Mouse (Mus musculus) embryonic fibroblast, embryonic 13.5 days (primary cell): ENCODE results near the gene Actg1.

ENCODE experiments used
- CTCF ChIP-seq: IDR thresholded peaks from 2 replicates; pipeline ENCODE4 v1.5.1; 2011; ENCODE audit warnings: mild to moderate bottlenecking, control low read depth, low read length, moderate library complexity, borderline replicate concordance; ENCODE audit not compliant: insufficient read depth
- POLR2A ChIP-seq: IDR thresholded peaks from 2 replicates; pipeline ENCODE4 v1.6.1; 2011; ENCODE audit warnings: low read depth, mild to moderate bottlenecking, control low read depth, low read length, moderate library complexity

DNA sequence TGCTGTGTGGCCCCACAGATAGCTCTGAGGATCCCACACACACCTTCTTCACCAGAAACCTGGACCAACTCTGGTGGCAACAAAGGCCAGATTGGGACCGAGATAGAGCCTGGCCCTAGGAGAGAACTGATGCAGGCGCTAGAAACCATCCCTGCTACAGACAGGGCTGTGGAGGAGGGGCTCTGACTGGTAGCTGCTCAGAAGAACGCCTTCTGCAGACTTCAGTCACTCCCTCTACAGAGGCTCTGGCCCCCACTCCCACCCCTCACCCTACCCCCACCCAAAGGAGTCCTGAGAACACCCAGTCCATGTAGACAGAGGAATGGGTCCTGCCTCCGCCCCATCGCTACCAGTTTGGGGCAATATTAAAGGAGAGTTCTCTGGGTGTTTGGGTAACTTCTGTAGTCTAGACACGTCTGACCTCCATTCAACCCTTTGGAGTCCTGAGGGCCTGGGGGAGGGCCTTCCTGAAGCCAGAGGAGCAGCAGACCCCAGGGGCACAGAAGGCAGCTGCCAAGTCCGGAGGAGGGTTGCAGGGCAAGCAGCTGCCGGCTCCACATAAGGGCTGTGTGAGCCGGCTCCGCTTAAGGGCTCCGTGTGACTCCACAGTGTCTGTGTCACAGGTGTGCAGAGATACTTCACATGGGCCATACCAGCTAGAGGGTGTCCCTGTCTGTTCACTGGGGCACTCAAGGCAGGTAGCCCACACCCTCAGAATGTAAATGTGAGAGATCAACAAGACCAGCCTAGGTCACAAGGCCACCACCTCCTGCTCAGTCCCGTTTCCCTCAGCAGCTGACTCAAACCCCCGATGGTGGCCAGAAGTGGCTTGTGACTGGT, 51.8 kb downstream of the Actg1 start:
- no peak for TF ChIP-seq CTCF
- TF ChIP-seq POLR2A = no peak
